Mouse (Mus musculus) midbrain, embryonic 16.5 days (tissue): ENCODE measurements around the gene BC051019. TPM values are rescaled to one million over a fixed set of nuclear protein-coding genes. Genes with fewer than 3 reads are reported as not detected.

ENCODE experiments used
- ATAC-seq: fragments of 200-750 bp; cut with Nextera tagmentation; 2 replicates; pipeline ENCODE4 v1.8.0; 2017; ENCODE audit warnings: moderate TSS enrichment
- H3K27ac ChIP-seq: fragments of 300-500 bp; sonication (generic); 2 replicates; pipeline ENCODE4 v1.5.1; 2014; ENCODE audit warnings: mild to moderate bottlenecking, low read length, mixed read lengths
- H3K27me3 ChIP-seq: fragments of 300-500 bp; sonication (generic); 2 replicates; pipeline ENCODE4 v1.6.1; 2014; ENCODE audit warnings: low read depth, low read length, mixed read lengths; ENCODE audit not compliant: control insufficient read depth, insufficient read depth
- H3K36me3 ChIP-seq: fragments of 300-500 bp; sonication (generic); 2 replicates; pipeline ENCODE4 v1.6.1; 2014; ENCODE audit warnings: mild to moderate bottlenecking, low read length, moderate library complexity, mixed read lengths; ENCODE audit not compliant: control insufficient read depth, insufficient read depth
- H3K4me1 ChIP-seq: fragments of 300-500 bp; sonication (generic); 2 replicates; pipeline ENCODE4 v1.6.1; 2014; ENCODE audit warnings: mild to moderate bottlenecking, low read length, mixed read lengths; ENCODE audit not compliant: control insufficient read depth, insufficient read depth
- H3K4me2 ChIP-seq: fragments of 300-500 bp; sonication (generic); 2 replicates; pipeline ENCODE4 v1.6.1; 2014; ENCODE audit warnings: mild to moderate bottlenecking, low read length, mixed read lengths
- H3K4me3 ChIP-seq: fragments of 300-500 bp; sonication (generic); 2 replicates; pipeline ENCODE4 v1.5.1; 2014; ENCODE audit warnings: low read depth, mild to moderate bottlenecking, low read length, moderate library complexity, mixed read lengths
- H3K9ac ChIP-seq: fragments of 300-500 bp; sonication (generic); 2 replicates; pipeline ENCODE4 v1.6.1; 2014; ENCODE audit warnings: low read depth, low read length, mixed read lengths
- H3K9me3 ChIP-seq: fragments of 300-500 bp; sonication (generic); replicated peaks from 2 replicates; pipeline ENCODE4 v1.6.1; 2014; ENCODE audit warnings: mild to moderate bottlenecking, low read length, mixed read lengths; ENCODE audit not compliant: control insufficient read depth, poor library complexity, severe bottlenecking
- WGBS: fragments of 180-500 bp; shearing (Covaris S2); extraction: QIAGEN DNeasy Blood & Tissue Kit; methylation state at CpG from one replicate; pipeline ENCODE4 v1.1.7; 2014; 5-methylcytosine and 5-hydroxymethylcytosine counted together
- polyA plus RNA-seq: library from polyadenylated mRNA; unstranded; fragments of >200 nt; fragmentation: Nextera tagmentation; extraction: Ambion mirVana; gene quantifications from 2 replicates; pipeline ENCODE4 v1.2.1, GENCODE M21; 2015

The BC051019 gene
- polyA plus RNA-seq, result 0.25 and 0.44 TPM in 2 replicates

- WGBS, result 95% methylated on average over 5 of the region's 5 CpGs
- Histone ChIP-seq H3K27ac (no peak within 1 kb of the TSS), H3K36me3 (no peaks in the 10 kb centered on the region), H3K4me1 (no peaks in the 10 kb centered on the region), H3K9me3 (no peaks in the 10 kb centered on the region), H3K4me2 (no peak within 1 kb of the TSS), H3K4me3 (no peak within 1 kb of the TSS), H3K9ac (no peak within 1 kb of the TSS), H3K27me3 (no peaks in the 10 kb centered on the region)
- ATAC-seq, result no peak
Observed at GRCm38 (mm10) chr7:109723697-109724096, at the start of gene BC051019. TSS of gene BC051019 (minus strand) at chr7:109723850.

GRCm38 (mm10) chr7:109772251-109772650 lies 48.6 kb upstream of the BC051019 start:
- H3K9me3 ChIP-seq, result no peaks in the 10 kb centered on the region
- H3K27me3 ChIP-seq, result no peaks in the 10 kb centered on the region
- H3K36me3 ChIP-seq, result no peaks in the 10 kb centered on the region
- no peak overlapping the region for H3K27ac ChIP-seq
- H3K4me2 ChIP-seq, result no peak overlapping the region
- no peak for ATAC-seq
- no peaks in the 10 kb centered on the region for H3K4me1 ChIP-seq
- H3K4me3 ChIP-seq, result no peak overlapping the region
- no peak overlapping the region for H3K9ac ChIP-seq

GRCm38 (mm10) chr7:109768699-109769383 lies 45.2 kb upstream of the BC051019 start:
- H3K4me1 ChIP-seq, result no peaks in the 10 kb centered on the region
- no peak overlapping the region for H3K4me2 ChIP-seq
- no peak for ATAC-seq
- no peak overlapping the region for H3K27ac ChIP-seq
- no peak overlapping the region for H3K9ac ChIP-seq
- H3K36me3 ChIP-seq, result no peaks in the 10 kb centered on the region
- WGBS, result 62% methylated on average over 2 of the region's 2 CpGs
- no peaks in the 10 kb centered on the region for H3K9me3 ChIP-seq
- no peaks in the 10 kb centered on the region for H3K27me3 ChIP-seq
- H3K4me3 ChIP-seq, result no peak overlapping the region

GRCm38 (mm10) chr7:109767575-109768350 lies 44.1 kb upstream of the BC051019 start:
- Histone ChIP-seq H3K9me3 (no peaks in the 10 kb centered on the region), H3K4me3 (no peak overlapping the region), H3K27me3 (no peaks in the 10 kb centered on the region), H3K36me3 (no peaks in the 10 kb centered on the region), H3K4me2 (no peak overlapping the region), H3K27ac (no peak overlapping the region), H3K4me1 (no peaks in the 10 kb centered on the region), H3K9ac (no peak overlapping the region)
- WGBS, result 78% methylated on average over 7 of the region's 7 CpGs
- ATAC-seq, result no peak

- no peak for ATAC-seq
- H3K27me3 ChIP-seq, result no peaks in the 10 kb centered on the region
- H3K4me1 ChIP-seq, result no peaks in the 10 kb centered on the region
- H3K36me3 ChIP-seq, result no peaks in the 10 kb centered on the region
- no peak overlapping the region for H3K4me2 ChIP-seq
- WGBS, result 61% methylated on average over 2 of the region's 2 CpGs
- no peak overlapping the region for H3K4me3 ChIP-seq
- H3K9ac ChIP-seq, result no peak overlapping the region
- no peaks in the 10 kb centered on the region for H3K9me3 ChIP-seq
- no peak overlapping the region for H3K27ac ChIP-seq
Observed at GRCm38 (mm10) chr7:109764009-109764408, 40.4 kb upstream of the BC051019 start.

- Histone ChIP-seq H3K27ac (no peak overlapping the region), H3K4me1 (peaks cover 13% of the 10 kb centered on the region), H3K9me3 (no peaks in the 10 kb centered on the region), H3K36me3 (no peaks in the 10 kb centered on the region), H3K27me3 (no peaks in the 10 kb centered on the region), H3K4me3 (no peak overlapping the region), H3K4me2 (no peak overlapping the region), H3K9ac (no peak overlapping the region)
- ATAC-seq, result no peak
- 98% methylated on average over 3 of the region's 3 CpGs for WGBS
Observed at GRCm38 (mm10) chr7:109756291-109756690, 32.6 kb upstream of the BC051019 start.

GRCm38 (mm10) chr7:109754034-109754433 lies 30.4 kb upstream of the BC051019 start:
- no peak overlapping the region for H3K4me2 ChIP-seq
- H3K27me3 ChIP-seq, result no peaks in the 10 kb centered on the region
- no peak overlapping the region for H3K27ac ChIP-seq
- H3K9me3 ChIP-seq, result no peaks in the 10 kb centered on the region
- WGBS, result 94% methylated on average over 8 of the region's 8 CpGs
- H3K9ac ChIP-seq, result no peak overlapping the region
- peaks cover 20% of the 10 kb centered on the region for H3K4me1 ChIP-seq
- H3K4me3 ChIP-seq, result no peak overlapping the region
- no peaks in the 10 kb centered on the region for H3K36me3 ChIP-seq
- ATAC-seq, result no peak

GRCm38 (mm10) chr7:109752008-109752925 lies 28.6 kb upstream of the BC051019 start, which contains the start of gene Tmem9b:
TSS of gene Tmem9b (minus strand) at chr7:109752875.
- no peaks in the 10 kb centered on the region for H3K27me3 ChIP-seq
- 0 out of 2 replicates have a peak, but pooled peaks cover 3% of the 10 kb centered on the region for H3K36me3 ChIP-seq
- peaks cover 20% of the 10 kb centered on the region for H3K4me1 ChIP-seq
- no peaks in the 10 kb centered on the region for H3K9me3 ChIP-seq
- ATAC-seq, result peak; percentile 94
- WGBS, result under 1% methylated on average over 74 of the region's 74 CpGs
- peak within 1 kb of the TSS; percentile 88 for H3K27ac ChIP-seq
- H3K4me2 ChIP-seq, result peak within 1 kb of the TSS; percentile 66
- peak within 1 kb of the TSS; percentile 98 for H3K9ac ChIP-seq
- peak within 1 kb of the TSS; percentile 72 for H3K4me3 ChIP-seq
